Mouse (Mus musculus) CH12.LX (cell line): ENCODE data around the gene Mep1a.

ENCODE experiments used
- ETS1 ChIP-seq: conservative IDR thresholded peaks from 2 replicates; pipeline ENCODE4 v1.6.1; 2012; ENCODE audit warnings: low read depth, mild to moderate bottlenecking, inconsistent platforms, low read length, improper control_type of control experiment, moderate library complexity
- PAX5 ChIP-seq: IDR thresholded peaks from 2 replicates; pipeline ENCODE4 v1.6.1; 2012; ENCODE audit warnings: low read length, inconsistent platforms, mixed read lengths
- POLR2A ChIP-seq: IDR thresholded peaks from 2 replicates; pipeline ENCODE4 v1.6.1; 2011; ENCODE audit warnings: low read depth, mild to moderate bottlenecking, improper control_type of control experiment, low read length
- POLR2AphosphoS2 ChIP-seq: IDR thresholded peaks from 2 replicates; pipeline ENCODE4 v1.6.1; 2011; ENCODE audit warnings: low read depth, low read length, improper control_type of control experiment
- UBTF ChIP-seq: IDR thresholded peaks from 2 replicates; pipeline ENCODE4 v1.6.1; 2012; ENCODE audit warnings: low read depth, mild to moderate bottlenecking, inconsistent platforms, low read length, improper control_type of control experiment, moderate library complexity
- ZC3H11A ChIP-seq: IDR thresholded peaks from 2 replicates; pipeline ENCODE4 v1.6.1; 2012; ENCODE audit warnings: low read depth, mild to moderate bottlenecking, inconsistent platforms, low read length, improper control_type of control experiment

DNA sequence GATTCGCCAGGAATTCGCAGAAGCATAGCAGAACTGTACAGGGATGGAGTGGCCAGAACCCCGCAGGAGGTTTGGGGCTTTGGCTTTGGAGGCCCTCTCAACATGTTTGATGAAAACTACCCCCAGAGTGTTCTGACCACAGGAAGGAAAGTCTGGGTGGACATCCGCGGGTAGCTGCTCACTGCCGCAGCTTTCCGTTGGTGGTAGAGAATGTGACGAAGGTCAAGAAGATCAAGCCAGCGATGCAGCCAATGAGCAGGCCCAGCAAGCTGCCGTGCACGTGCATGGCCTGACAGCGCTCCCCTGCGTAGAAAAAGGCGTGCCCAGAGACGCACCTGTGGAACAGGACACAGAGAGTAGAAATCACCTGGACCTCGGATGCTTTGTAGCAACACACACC lies 27.8 kb downstream of the Mep1a start:
- TF ChIP-seq ZC3H11A (no peak), POLR2AphosphoS2 (no peak), ETS1 (no peak), POLR2A (no peak), UBTF (no peak), PAX5 (no peak)
